Mouse (Mus musculus) cerebellum, adult 11 months (tissue): Measurements from ENCODE around the gene Bicdl2.
A peak's percentile ranks its signal among the peaks of the same experiment; 100 is the strongest.

Source experiments
- DNase-seq: peaks from one replicate; pipeline ENCODE4 v3.0.0; 2022

Gene Bicdl2

DNA sequence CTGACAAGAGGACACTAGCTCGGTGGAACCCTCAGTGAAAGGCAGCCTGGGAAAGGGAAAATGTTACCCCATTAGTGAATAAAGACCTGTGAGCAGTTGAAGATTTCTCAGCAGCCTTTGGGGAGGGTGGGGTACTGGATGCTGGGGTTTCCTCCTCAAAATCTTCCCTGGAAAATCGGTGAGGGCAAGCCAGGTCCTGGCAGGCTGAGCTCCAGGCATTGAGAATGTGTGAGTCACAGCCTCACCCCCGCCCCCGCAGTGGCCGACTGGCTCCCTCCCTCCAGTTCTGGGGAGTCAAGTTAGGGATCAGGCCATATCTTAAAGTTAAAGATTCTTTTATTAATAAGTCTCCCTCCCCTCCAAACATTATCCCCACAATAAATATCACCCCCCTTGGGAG lies 14.8 kb downstream of the Bicdl2 start:
- peak; percentile 53 for DNase-seq

- DNase-seq, result peak; percentile 65
These were observed 15.4 kb downstream of the Bicdl2 start for GRCm38 (mm10) chr17:23675564-23676281.

DNA sequence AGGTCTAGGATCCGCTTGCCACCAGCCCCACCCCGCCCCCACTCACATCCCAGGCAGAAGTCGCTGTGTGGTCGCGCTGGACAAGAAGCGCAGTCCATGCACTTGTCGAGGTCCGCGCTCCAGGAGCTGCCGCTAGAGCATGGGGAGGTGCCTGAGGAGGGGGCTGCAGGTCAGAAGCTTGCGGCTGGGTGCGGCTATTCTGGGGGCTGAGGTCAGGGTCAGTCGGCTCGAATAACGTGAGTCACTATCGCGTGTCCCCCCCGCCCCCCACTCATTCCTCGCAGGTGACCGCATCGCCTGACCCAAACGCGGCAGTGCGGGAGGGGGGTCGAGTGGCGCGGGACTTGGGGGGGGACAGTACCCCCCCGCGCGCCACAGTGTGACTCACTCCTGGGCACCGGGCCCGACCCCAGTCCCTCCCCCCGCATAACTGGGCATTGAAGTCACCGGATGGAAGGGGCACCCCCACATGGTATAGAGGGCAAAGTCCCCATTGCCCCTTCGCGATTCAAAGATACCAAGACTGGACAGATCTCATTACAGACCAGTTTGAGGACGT lies 16.2 kb downstream of the Bicdl2 start:
- peak; percentile 62 for DNase-seq

DNA sequence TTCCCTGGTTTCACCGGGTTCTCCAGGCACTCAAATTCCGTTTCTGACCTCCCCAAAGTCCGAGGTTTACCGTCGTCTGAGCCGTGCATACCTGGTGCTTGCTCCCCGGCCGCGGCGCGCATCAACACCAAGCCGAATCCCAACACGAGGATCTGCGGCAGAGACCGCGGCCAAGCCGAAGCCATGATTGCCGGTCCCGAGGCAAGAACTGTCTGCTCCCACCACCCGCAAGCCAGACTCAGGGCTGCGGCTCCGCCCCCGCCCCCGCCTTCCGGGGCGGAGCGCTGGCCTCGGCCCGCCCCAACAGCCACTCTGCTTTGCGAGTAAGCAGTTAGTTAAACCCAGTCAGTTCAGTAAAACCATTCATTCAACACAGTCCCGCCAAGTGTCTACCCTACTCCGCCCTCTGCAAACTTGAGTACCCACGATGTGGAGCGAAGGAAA lies 17.0 kb downstream of the Bicdl2 start, which contains the start of gene Tnfrsf12a:
Gene Tnfrsf12a (minus strand): TSS at position 233 of the 444 bp plus-strand sequence.
- peak; percentile 83 for DNase-seq

- peak; percentile 26 for DNase-seq
These were observed 19.0 kb downstream of the Bicdl2 start, which contains the start of gene Cldn6 for GRCm38 (mm10) chr17:23679127-23679835. Gene Cldn6 (plus strand): TSS chr17:23679249.

DNA sequence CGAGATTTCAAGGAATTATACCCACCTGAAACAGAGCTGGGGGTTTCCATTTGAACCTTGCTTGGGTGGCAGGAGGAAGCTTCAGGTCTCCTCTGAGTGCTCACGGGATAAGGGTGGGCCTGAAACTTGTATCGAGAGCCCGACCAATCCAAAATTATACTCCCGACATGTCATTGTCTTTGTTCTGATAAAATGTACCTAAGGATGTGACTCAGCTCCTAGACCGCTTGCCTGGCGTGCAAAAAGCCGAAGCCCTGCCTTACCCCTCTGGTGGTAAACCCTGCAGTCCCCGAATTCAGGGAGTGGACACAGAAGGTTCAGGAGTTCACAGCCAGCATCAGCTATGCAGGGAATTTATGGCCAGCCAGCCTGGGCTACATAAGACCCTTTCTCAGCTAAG lies 20.0 kb downstream of the Bicdl2 start:
- peak; percentile 9 for DNase-seq

- DNase-seq, result peak; percentile 25
These were observed 20.8 kb downstream of the Bicdl2 start for GRCm38 (mm10) chr17:23681086-23681485.

DNA sequence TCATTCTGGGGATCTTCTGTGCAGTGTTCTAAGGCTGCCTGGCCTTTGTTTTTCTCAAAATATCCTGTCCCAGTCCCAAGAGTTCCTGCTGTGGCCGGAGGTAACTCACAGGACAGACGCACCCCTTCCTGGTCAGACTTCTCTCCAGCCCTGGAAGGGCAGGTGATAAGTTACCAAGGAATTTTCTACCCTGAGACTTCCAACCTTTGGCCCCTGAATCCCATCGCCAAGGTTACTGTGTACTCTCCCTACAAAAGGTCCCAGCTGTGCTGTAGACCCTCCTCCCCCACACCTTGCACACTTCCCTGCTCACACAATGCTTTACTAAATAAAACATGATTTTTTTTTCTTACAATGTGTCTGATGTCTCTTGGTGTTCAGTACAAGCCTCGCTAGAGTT lies 21.8 kb downstream of the Bicdl2 start:
- no peak for DNase-seq

DNA sequence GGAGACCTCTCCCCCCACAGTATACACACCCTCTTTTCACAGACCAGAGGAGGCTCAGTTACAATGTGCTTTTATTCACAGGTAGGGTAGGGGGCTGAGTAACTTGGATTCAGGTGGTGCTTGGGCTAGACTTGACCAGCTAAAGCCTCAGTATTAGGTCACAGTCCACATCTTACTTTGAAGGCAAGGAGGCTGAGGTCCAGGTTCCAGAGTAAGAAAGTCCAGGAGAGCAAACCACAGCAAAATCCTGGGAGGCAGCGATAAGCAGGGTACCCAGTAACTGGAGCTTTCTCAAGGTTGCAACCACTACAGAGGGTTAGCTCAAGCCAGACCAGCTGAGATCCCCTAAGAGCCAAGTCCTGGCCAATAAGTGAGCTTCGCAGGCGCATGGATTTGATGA lies 22.2 kb downstream of the Bicdl2 start:
- no peak for DNase-seq

DNA sequence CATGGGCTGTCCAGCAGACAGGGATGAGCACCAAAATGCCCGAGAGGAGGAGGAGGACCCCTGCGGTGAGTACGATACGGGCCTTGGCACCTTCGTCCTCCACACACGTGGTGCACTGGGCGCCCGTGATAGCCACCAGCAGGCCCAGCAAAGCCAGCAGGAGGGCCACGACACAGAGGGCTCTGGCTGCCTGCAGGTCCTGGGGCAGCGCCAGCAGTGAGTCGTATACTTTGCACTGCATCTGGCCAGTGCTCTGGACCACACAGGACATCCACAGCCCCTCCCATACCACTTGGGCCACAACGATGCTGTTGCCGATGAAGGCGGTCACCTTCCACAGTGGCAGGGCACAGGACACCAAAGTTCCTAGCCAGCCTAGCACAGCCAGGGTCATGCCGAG lies 22.9 kb downstream of the Bicdl2 start:
- no peak for DNase-seq

- DNase-seq, result no peak
These were observed 23.8 kb downstream of the Bicdl2 start, which contains the start of gene Cldn9 for GRCm38 (mm10) chr17:23683856-23684672. Gene Cldn9 (minus strand): TSS chr17:23684026.

GRCm38 (mm10) chr17:23694491-23694890 lies 34.2 kb downstream of the Bicdl2 start:
- DNase-seq, result no peak

- no peak for DNase-seq
These were observed 35.5 kb downstream of the Bicdl2 start for GRCm38 (mm10) chr17:23695801-23696200.

DNA sequence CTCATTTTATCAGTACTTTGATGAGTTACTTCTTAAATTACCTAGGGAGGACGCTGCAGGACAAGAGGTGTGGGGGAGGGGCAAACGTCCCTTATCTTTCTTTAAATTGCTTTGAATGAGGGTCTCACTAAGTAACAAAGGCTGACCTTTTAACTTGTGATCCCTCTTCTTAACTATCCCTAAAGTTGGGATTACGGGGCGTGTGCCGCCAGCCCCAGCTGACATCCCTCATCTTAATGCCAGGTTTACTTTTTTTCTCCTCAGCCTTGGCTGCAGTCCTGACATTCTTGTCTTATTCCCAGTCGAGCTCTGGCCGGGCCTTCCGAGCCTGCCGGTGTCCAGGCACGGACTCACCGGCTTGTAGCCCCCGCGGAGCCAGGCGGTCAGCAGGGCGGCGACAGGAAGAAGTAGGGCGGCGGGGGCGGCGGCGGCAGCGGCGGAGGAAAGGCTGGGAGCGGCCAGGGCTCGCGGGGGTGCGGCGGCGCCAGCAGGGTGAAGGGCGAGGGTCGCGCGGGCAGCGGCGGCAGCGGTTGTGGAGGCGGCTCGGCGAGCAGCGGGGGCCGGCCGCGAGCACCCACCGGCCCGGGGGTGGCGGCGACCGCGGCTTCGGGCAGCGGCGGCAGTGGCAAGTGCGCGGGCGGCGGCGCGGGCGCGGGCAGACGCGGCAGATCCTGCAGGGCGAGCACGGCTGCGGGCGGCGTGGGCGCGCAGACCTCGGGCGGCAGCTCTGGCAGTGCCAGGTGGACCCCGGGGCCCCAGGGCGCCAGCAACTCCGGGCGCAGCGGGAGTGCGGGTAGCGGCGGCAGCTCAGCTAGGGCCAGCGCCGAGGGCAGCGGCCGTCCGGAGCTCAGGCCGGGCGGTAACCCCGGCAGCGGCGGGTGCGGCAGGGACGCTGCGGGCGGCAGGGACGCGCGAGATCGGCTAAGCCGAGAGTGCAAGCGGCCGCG lies 39.1 kb downstream of the Bicdl2 start:
- peak; percentile 54 for DNase-seq

DNA sequence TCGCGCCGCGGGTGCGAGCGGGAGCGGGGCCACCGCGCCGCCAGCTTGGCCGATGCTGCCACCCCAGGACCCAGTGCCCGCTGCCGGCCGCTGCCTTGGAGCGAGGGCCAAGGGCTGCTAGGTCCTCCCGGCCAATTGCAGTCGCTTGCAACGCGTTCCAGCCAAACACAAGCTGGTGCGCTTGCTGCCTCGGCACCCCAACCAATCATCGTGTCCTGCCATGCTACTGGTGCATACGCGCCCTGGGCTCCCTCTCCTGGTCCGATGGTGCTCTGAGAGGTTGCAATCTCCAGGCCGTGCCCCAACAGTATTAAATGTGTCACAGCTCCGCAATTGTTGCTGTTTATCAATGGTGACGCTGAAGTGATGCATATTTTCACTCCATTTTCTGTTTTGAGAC lies 39.8 kb downstream of the Bicdl2 start:
- DNase-seq, result peak; percentile 93

GRCm38 (mm10) chr17:23703301-23703700 lies 43.0 kb downstream of the Bicdl2 start:
- DNase-seq, result no peak

DNA sequence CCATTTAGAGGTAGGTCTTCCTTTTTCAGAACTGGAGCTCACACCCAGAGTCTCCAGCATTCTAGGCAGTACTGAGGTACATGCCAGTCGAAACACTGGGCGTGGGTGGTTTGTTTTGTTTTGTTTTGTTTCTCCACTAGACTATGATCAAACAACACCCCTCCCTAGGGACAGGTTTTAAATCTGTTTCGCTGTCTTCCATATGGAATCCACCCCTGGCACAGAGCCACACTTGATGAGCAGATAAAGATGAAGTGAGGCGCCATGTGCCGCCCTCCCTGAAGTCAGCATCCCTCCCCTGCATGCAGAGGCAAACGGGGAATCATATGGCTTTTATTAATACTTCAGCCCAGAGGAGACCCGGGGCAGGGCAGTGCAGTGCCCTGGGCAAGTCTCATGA lies 44.4 kb downstream of the Bicdl2 start:
- no peak for DNase-seq

DNA sequence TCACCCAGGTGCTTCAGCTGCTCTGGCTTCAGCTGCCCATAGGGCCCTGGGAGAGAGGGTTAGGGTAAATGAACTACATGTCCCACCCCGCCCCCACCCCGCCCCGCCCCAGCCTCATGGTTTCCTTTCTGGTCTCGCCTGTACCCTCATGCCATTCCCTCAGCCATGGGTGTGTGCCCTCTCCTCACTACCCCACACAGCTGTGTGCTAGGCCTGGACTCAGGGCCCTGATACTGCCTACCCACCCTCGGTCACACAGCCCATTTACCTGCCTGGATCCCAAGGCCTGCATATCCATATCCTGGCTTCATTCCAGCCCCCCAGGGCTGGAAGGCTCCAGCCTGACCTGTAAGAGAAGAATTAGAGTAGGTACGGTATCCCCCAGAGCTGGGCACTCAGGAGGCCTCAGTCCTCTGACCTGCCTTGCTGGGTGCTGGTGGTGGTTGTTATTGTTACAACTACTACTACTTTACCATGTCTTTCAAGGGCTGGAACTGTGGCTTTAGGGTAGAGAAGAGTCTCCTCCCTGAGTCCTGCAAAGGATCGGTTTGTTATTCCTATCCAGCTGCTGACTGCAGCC lies 45.3 kb downstream of the Bicdl2 start:
- DNase-seq, result no peak

- peak; percentile 72 for DNase-seq
These were observed 45.9 kb downstream of the Bicdl2 start for GRCm38 (mm10) chr17:23706212-23706611.

- DNase-seq, result no peak
These were observed 56.7 kb downstream of the Bicdl2 start for GRCm38 (mm10) chr17:23717003-23717402.
